Mouse (Mus musculus): ENCODE measurements around the gene Maneal. TPM values are rescaled to one million over a fixed set of nuclear protein-coding genes. Genes with fewer than 3 reads are reported as not detected.

Maneal gene
- total and polyA plus RNA-seq, 3 experiments = 0.23 to 0.41 (median 0.34) TPM

- Histone ChIP-seq H3K4me1 (ENCODE audit: control insufficient read depth, insufficient read depth, low read length) (peaks cover 7% of the 10 kb centered on the region; the same call in 1 of the 2 replicates), H3K4me3 (no peak overlapping the region), H3K27me3 (ENCODE audit: control insufficient read depth, insufficient read depth, low read length) (no peaks in the 10 kb centered on the region), H3K36me3 (ENCODE audit: control insufficient read depth, insufficient read depth, low read length) (no peaks in the 10 kb centered on the region), H3K27ac (no peak overlapping the region), H3K9ac (ENCODE audit: low read depth, low read length) (no peak overlapping the region), H3K79me2 (replicated peaks; ENCODE audit: control insufficient read depth, insufficient read depth, low read length) (peaks cover 4% of the 10 kb centered on the region; the same call in 1 of the 2 replicates)
- DNase-seq = no peak
- 89% methylated on average over 4 of the region's 4 CpGs for WGBS
- intact Hi-C loops (cut with DNase I) = no loop called here
- TF ChIP-seq POLR2A (IDR thresholded peaks at IDR 0.05; ENCODE audit: insufficient read depth, low read depth, low read length) (no peak), CTCF (IDR thresholded peaks at IDR 0.05) (no peak), EP300 (IDR thresholded peaks at IDR 0.05; ENCODE audit: insufficient read depth, low read depth, low read length) (no peak)
Measured at GRCm38 (mm10) chr4:124818832-124819231, 43.1 kb downstream of the Maneal start.

- Histone ChIP-seq H3K4me1 (ENCODE audit: control insufficient read depth, insufficient read depth, low read length) (peaks cover 7% of the 10 kb centered on the region; the same call in 1 of the 2 replicates), H3K27ac (0 out of 2 replicates have a peak overlapping the region, but pooled peaks have one; percentile 12), H3K4me3 (no peak overlapping the region), H3K27me3 (ENCODE audit: control insufficient read depth, insufficient read depth, low read length) (no peaks in the 10 kb centered on the region), H3K36me3 (ENCODE audit: control insufficient read depth, insufficient read depth, low read length) (no peaks in the 10 kb centered on the region), H3K9ac (ENCODE audit: low read depth, low read length) (no peak overlapping the region), H3K79me2 (replicated peaks; ENCODE audit: control insufficient read depth, insufficient read depth, low read length) (peaks cover 4% of the 10 kb centered on the region; the same call in 1 of the 2 replicates)
- TF ChIP-seq EP300 (IDR thresholded peaks at IDR 0.05; ENCODE audit: insufficient read depth, low read depth, low read length) = 0 out of 2 replicates have a peak, but pooled peaks have one; percentile 43
- TF ChIP-seq POLR2A (IDR thresholded peaks at IDR 0.05; ENCODE audit: insufficient read depth, low read depth, low read length) = peak; percentile 19; the same call in 1 of the 2 replicates
- no peak for TF ChIP-seq CTCF (IDR thresholded peaks at IDR 0.05)
- intact Hi-C loops (cut with DNase I) = no loop called here
- WGBS = 10% methylated on average over 6 of the region's 6 CpGs
- peak; percentile 43 to 59 for DNase-seq
Measured at GRCm38 (mm10) chr4:124817803-124818202, 44.2 kb downstream of the Maneal start.

GRCm38 (mm10) chr4:124815901-124816300 lies 46.1 kb downstream of the Maneal start:
- H3K27me3 ChIP-seq (ENCODE audit: control insufficient read depth, insufficient read depth, low read length) = no peaks in the 10 kb centered on the region
- 69% methylated on average over 11 of the region's 11 CpGs for WGBS
- intact Hi-C loops (cut with DNase I) = no loop called here
- no peak overlapping the region for H3K4me3 ChIP-seq
- TF ChIP-seq EP300 (IDR thresholded peaks at IDR 0.05; ENCODE audit: insufficient read depth, low read depth, low read length) (no peak), POLR2A (IDR thresholded peaks at IDR 0.05; ENCODE audit: insufficient read depth, low read depth, low read length) (no peak), CTCF (IDR thresholded peaks at IDR 0.05) (no peak)
- peaks cover 7% of the 10 kb centered on the region for H3K4me1 ChIP-seq (ENCODE audit: control insufficient read depth, insufficient read depth, low read length)
- H3K9ac ChIP-seq (ENCODE audit: low read depth, low read length) = no peak overlapping the region
- peaks cover 4% of the 10 kb centered on the region; the same call in 1 of the 2 replicates for H3K79me2 ChIP-seq (replicated peaks; ENCODE audit: control insufficient read depth, insufficient read depth, low read length)
- H3K36me3 ChIP-seq (ENCODE audit: control insufficient read depth, insufficient read depth, low read length) = no peaks in the 10 kb centered on the region
- peak in 1 of 2 experiments; percentile 33 for DNase-seq
- no peak overlapping the region for H3K27ac ChIP-seq

- Histone ChIP-seq H3K9ac (ENCODE audit: low read depth, low read length) (no peak overlapping the region), H3K27me3 (ENCODE audit: control insufficient read depth, insufficient read depth, low read length) (no peaks in the 10 kb centered on the region), H3K4me1 (ENCODE audit: control insufficient read depth, insufficient read depth, low read length) (peaks cover 4% of the 10 kb centered on the region), H3K27ac (no peak overlapping the region), H3K4me3 (no peak overlapping the region), H3K36me3 (ENCODE audit: control insufficient read depth, insufficient read depth, low read length) (no peaks in the 10 kb centered on the region), H3K79me2 (replicated peaks; ENCODE audit: control insufficient read depth, insufficient read depth, low read length) (peaks cover 2% of the 10 kb centered on the region; the same call in 1 of the 2 replicates)
- peak in 1 of 2 experiments; percentile 14 for DNase-seq
- intact Hi-C loops (cut with DNase I) = no loop called here
- WGBS = 48% methylated on average over 9 of the region's 9 CpGs
- TF ChIP-seq EP300 (IDR thresholded peaks at IDR 0.05; ENCODE audit: insufficient read depth, low read depth, low read length) = no peak
- no peak for TF ChIP-seq CTCF (IDR thresholded peaks at IDR 0.05)
- no peak for TF ChIP-seq POLR2A (IDR thresholded peaks at IDR 0.05; ENCODE audit: insufficient read depth, low read depth, low read length)
Measured at GRCm38 (mm10) chr4:124811347-124811975, 50.5 kb downstream of the Maneal start.

GRCm38 (mm10) chr4:124810056-124810455 lies 51.9 kb downstream of the Maneal start:
- no peaks in the 10 kb centered on the region for H3K27me3 ChIP-seq (ENCODE audit: control insufficient read depth, insufficient read depth, low read length)
- TF ChIP-seq EP300 (IDR thresholded peaks at IDR 0.05; ENCODE audit: insufficient read depth, low read depth, low read length) (no peak), CTCF (IDR thresholded peaks at IDR 0.05) (no peak), POLR2A (IDR thresholded peaks at IDR 0.05; ENCODE audit: insufficient read depth, low read depth, low read length) (no peak)
- no peaks in the 10 kb centered on the region for H3K36me3 ChIP-seq (ENCODE audit: control insufficient read depth, insufficient read depth, low read length)
- H3K4me3 ChIP-seq = no peak overlapping the region
- peaks cover 3% of the 10 kb centered on the region for H3K4me1 ChIP-seq (ENCODE audit: control insufficient read depth, insufficient read depth, low read length)
- no peak overlapping the region for H3K9ac ChIP-seq (ENCODE audit: low read depth, low read length)
- no peak for DNase-seq
- intact Hi-C loops (cut with DNase I) = no loop called here
- H3K27ac ChIP-seq = no peak overlapping the region
- 80% methylated on average over 7 of the region's 7 CpGs for WGBS
- peaks cover 2% of the 10 kb centered on the region; the same call in 1 of the 2 replicates for H3K79me2 ChIP-seq (replicated peaks; ENCODE audit: control insufficient read depth, insufficient read depth, low read length)

All from heart, adult 2 months (tissue).